Mouse (Mus musculus) kidney, adult 11 months (tissue): Measurements from ENCODE around the gene Mapk1.

ENCODE experiments used
- DNase-seq: peaks from one replicate; pipeline ENCODE4 v3.0.0; 2022

The Mapk1 gene

GRCm38 (mm10) chr16:17018071-17018470 is 34.9 kb downstream of the Mapk1 start:
- DNase-seq, result no peak

GRCm38 (mm10) chr16:17024469-17025148 is 41.4 kb downstream of the Mapk1 start:
- DNase-seq, result no peak

- no peak for DNase-seq
These were observed 47.0 kb downstream of the Mapk1 start for GRCm38 (mm10) chr16:17029971-17030695.

GRCm38 (mm10) chr16:17033754-17034153 is 50.6 kb downstream of the Mapk1 start:
- DNase-seq, result no peak

GRCm38 (mm10) chr16:17040716-17041115 is 57.5 kb downstream of the Mapk1 start:
- DNase-seq, result no peak

- DNase-seq, result no peak
These were observed 58.2 kb downstream of the Mapk1 start for GRCm38 (mm10) chr16:17041417-17041816.

GRCm38 (mm10) chr16:17044320-17044719 is 61.1 kb downstream of the Mapk1 start:
- no peak for DNase-seq

GRCm38 (mm10) chr16:17045287-17045686 is 62.1 kb downstream of the Mapk1 start:
- no peak for DNase-seq

GRCm38 (mm10) chr16:17049886-17050285 is 66.7 kb downstream of the Mapk1 start:
- DNase-seq, result no peak

GRCm38 (mm10) chr16:17052087-17052486 is 68.9 kb downstream of the Mapk1 start:
- no peak for DNase-seq

GRCm38 (mm10) chr16:17053903-17054302 is 70.7 kb downstream of the Mapk1 start:
- DNase-seq, result no peak

GRCm38 (mm10) chr16:17055584-17055983 is 72.4 kb downstream of the Mapk1 start:
- no peak for DNase-seq

GRCm38 (mm10) chr16:17062338-17062737 is 79.2 kb downstream of the Mapk1 start:
- no peak for DNase-seq

- DNase-seq, result no peak
These were observed 84.4 kb downstream of the Mapk1 start for GRCm38 (mm10) chr16:17067552-17067951.

- DNase-seq, result peak; percentile 80
These were observed 86.6 kb downstream of the Mapk1 start, which contains the start of gene Ypel1 for GRCm38 (mm10) chr16:17069511-17070443. Gene Ypel1 (plus strand): TSS chr16:17069696.

GRCm38 (mm10) chr16:17070716-17071115 is 87.5 kb downstream of the Mapk1 start:
- DNase-seq, result no peak

GRCm38 (mm10) chr16:17073000-17073399 is 89.8 kb downstream of the Mapk1 start:
- no peak for DNase-seq

- no peak for DNase-seq
These were observed 93.1 kb downstream of the Mapk1 start for GRCm38 (mm10) chr16:17076301-17076700.

- DNase-seq, result no peak
These were observed 93.7 kb downstream of the Mapk1 start for GRCm38 (mm10) chr16:17076869-17077268.

- DNase-seq, result no peak
These were observed 94.9 kb downstream of the Mapk1 start for GRCm38 (mm10) chr16:17078101-17078500.

GRCm38 (mm10) chr16:17082121-17082792 is 99.1 kb downstream of the Mapk1 start:
- DNase-seq, result no peak

GRCm38 (mm10) chr16:17085636-17086035 is 102.5 kb downstream of the Mapk1 start:
- DNase-seq, result peak; percentile 41

GRCm38 (mm10) chr16:17086241-17086640 is 103.1 kb downstream of the Mapk1 start:
- no peak for DNase-seq
